Mouse (Mus musculus): ENCODE measurements around the gene Alg9. TPM values are rescaled to one million over a fixed set of nuclear protein-coding genes. Genes with fewer than 3 reads are reported as not detected.

Alg9 gene
- polyA plus RNA-seq, 1 experiment from 2014 or later: 36.7 TPM

GRCm38 (mm10) chr9:50877431-50877830, 102.6 kb downstream of the Alg9 start:
- Histone ChIP-seq H3K4me2 (no peak overlapping the region), H3K27me3 (replicated peaks) (no peaks in the 10 kb centered on the region), H3K4me1 (no peaks in the 10 kb centered on the region), H3K27ac (no peak overlapping the region), H3K4me3 (replicated peaks) (no peak overlapping the region), H3K36me3 (peaks cover 23% of the 10 kb centered on the region; the same call in 1 of the 2 replicates), H3K9me3 (no peaks in the 10 kb centered on the region), H3K9ac (no peak overlapping the region)
- WGBS: 57% methylated on average over 3 of the region's 3 CpGs
- no peak for ATAC-seq (ENCODE audit: insufficient read depth, low FRiP score, low read depth)

GRCm38 (mm10) chr9:50882183-50882582, 107.4 kb downstream of the Alg9 start:
- no peaks in the 10 kb centered on the region for H3K9me3 ChIP-seq
- ATAC-seq (ENCODE audit: insufficient read depth, low FRiP score, low read depth): no peak
- H3K4me2 ChIP-seq: no peak overlapping the region
- no peaks in the 10 kb centered on the region for H3K27me3 ChIP-seq (replicated peaks)
- no peak overlapping the region for H3K9ac ChIP-seq
- no peak overlapping the region for H3K4me3 ChIP-seq (replicated peaks)
- peaks cover 23% of the 10 kb centered on the region; the same call in 1 of the 2 replicates for H3K4me1 ChIP-seq
- no peak overlapping the region for H3K27ac ChIP-seq
- 0 out of 2 replicates have a peak, but pooled peaks cover 16% of the 10 kb centered on the region for H3K36me3 ChIP-seq
- 90% methylated on average over 2 of the region's 2 CpGs for WGBS

- H3K9me3 ChIP-seq: no peaks in the 10 kb centered on the region
- no peaks in the 10 kb centered on the region for H3K27me3 ChIP-seq (replicated peaks)
- H3K4me2 ChIP-seq: no peak overlapping the region
- H3K36me3 ChIP-seq: 0 out of 2 replicates have a peak, but pooled peaks cover 14% of the 10 kb centered on the region
- peak overlapping the region; percentile 33 for H3K27ac ChIP-seq
- ATAC-seq (ENCODE audit: insufficient read depth, low FRiP score, low read depth): no peak
- WGBS: 82% methylated on average over 8 of the region's 8 CpGs
- no peak overlapping the region for H3K9ac ChIP-seq
- peaks cover 30% of the 10 kb centered on the region; the same call in 1 of the 2 replicates for H3K4me1 ChIP-seq
- no peak overlapping the region for H3K4me3 ChIP-seq (replicated peaks)
Measured at GRCm38 (mm10) chr9:50884093-50884492, 109.3 kb downstream of the Alg9 start.

- no peaks in the 10 kb centered on the region for H3K27me3 ChIP-seq (replicated peaks)
- H3K4me1 ChIP-seq: peaks cover 30% of the 10 kb centered on the region; the same call in 1 of the 2 replicates
- H3K9ac ChIP-seq: no peak overlapping the region
- no peak overlapping the region for H3K4me2 ChIP-seq
- H3K36me3 ChIP-seq: 0 out of 2 replicates have a peak, but pooled peaks cover 7% of the 10 kb centered on the region
- peak overlapping the region; percentile 33 for H3K27ac ChIP-seq
- peak; percentile 28; the same call in 1 of the 2 replicates for ATAC-seq (ENCODE audit: insufficient read depth, low FRiP score, low read depth)
- H3K4me3 ChIP-seq (replicated peaks): no peak overlapping the region
- H3K9me3 ChIP-seq: no peaks in the 10 kb centered on the region
- WGBS: 51% methylated on average over 10 of the region's 10 CpGs
Measured at GRCm38 (mm10) chr9:50884741-50885599, 110.2 kb downstream of the Alg9 start.

- H3K27ac ChIP-seq: 0 out of 2 replicates have a peak overlapping the region, but pooled peaks have one; percentile 8
- no peaks in the 10 kb centered on the region for H3K9me3 ChIP-seq
- H3K4me2 ChIP-seq: no peak overlapping the region
- no peaks in the 10 kb centered on the region for H3K27me3 ChIP-seq (replicated peaks)
- 0 out of 2 replicates have a peak, but pooled peaks cover 3% of the 10 kb centered on the region for H3K36me3 ChIP-seq
- H3K4me3 ChIP-seq (replicated peaks): no peak overlapping the region
- ATAC-seq (ENCODE audit: insufficient read depth, low FRiP score, low read depth): no peak
- peaks cover 30% of the 10 kb centered on the region; the same call in 1 of the 2 replicates for H3K4me1 ChIP-seq
- 28% methylated on average over 1 of the region's 1 CpGs for WGBS
- H3K9ac ChIP-seq: no peak overlapping the region
Measured at GRCm38 (mm10) chr9:50885600-50885987, 110.8 kb downstream of the Alg9 start.

GRCm38 (mm10) chr9:50886870-50887269, 112.1 kb downstream of the Alg9 start:
- Histone ChIP-seq H3K4me1 (peaks cover 30% of the 10 kb centered on the region; the same call in 1 of the 2 replicates), H3K27me3 (replicated peaks) (no peaks in the 10 kb centered on the region), H3K4me2 (no peak overlapping the region), H3K9ac (no peak overlapping the region), H3K4me3 (replicated peaks) (no peak overlapping the region), H3K36me3 (no peaks in the 10 kb centered on the region), H3K9me3 (no peaks in the 10 kb centered on the region), H3K27ac (0 out of 2 replicates have a peak overlapping the region, but pooled peaks have one; percentile 4)
- ATAC-seq (ENCODE audit: insufficient read depth, low FRiP score, low read depth): no peak
- WGBS: 96% methylated on average over 1 of the region's 1 CpGs

- no peaks in the 10 kb centered on the region for H3K27me3 ChIP-seq (replicated peaks)
- 0 out of 2 replicates have a peak overlapping the region, but pooled peaks have one; percentile 4 for H3K27ac ChIP-seq
- no peak overlapping the region for H3K4me3 ChIP-seq (replicated peaks)
- H3K36me3 ChIP-seq: no peaks in the 10 kb centered on the region
- H3K9ac ChIP-seq: no peak overlapping the region
- H3K4me1 ChIP-seq: peaks cover 30% of the 10 kb centered on the region; the same call in 1 of the 2 replicates
- no peak for ATAC-seq (ENCODE audit: insufficient read depth, low FRiP score, low read depth)
- 26% methylated on average over 4 of the region's 4 CpGs for WGBS
- no peaks in the 10 kb centered on the region for H3K9me3 ChIP-seq
- H3K4me2 ChIP-seq: no peak overlapping the region
Measured at GRCm38 (mm10) chr9:50887351-50887750, 112.5 kb downstream of the Alg9 start.

- H3K27me3 ChIP-seq (replicated peaks): no peaks in the 10 kb centered on the region
- H3K4me1 ChIP-seq: peaks cover 28% of the 10 kb centered on the region; the same call in 1 of the 2 replicates
- 51% methylated on average over 6 of the region's 6 CpGs for WGBS
- ATAC-seq (ENCODE audit: insufficient read depth, low FRiP score, low read depth): no peak
- H3K4me3 ChIP-seq (replicated peaks): no peak overlapping the region
- no peak overlapping the region for H3K27ac ChIP-seq
- H3K4me2 ChIP-seq: no peak overlapping the region
- no peaks in the 10 kb centered on the region for H3K9me3 ChIP-seq
- no peaks in the 10 kb centered on the region for H3K36me3 ChIP-seq
- H3K9ac ChIP-seq: no peak overlapping the region
Measured at GRCm38 (mm10) chr9:50889211-50889610, 114.4 kb downstream of the Alg9 start.

- ATAC-seq (ENCODE audit: insufficient read depth, low FRiP score, low read depth): no peak
- Histone ChIP-seq H3K4me2 (no peak overlapping the region), H3K27me3 (replicated peaks) (no peaks in the 10 kb centered on the region), H3K4me1 (peaks cover 21% of the 10 kb centered on the region; the same call in 1 of the 2 replicates), H3K9ac (no peak overlapping the region), H3K27ac (no peak overlapping the region), H3K9me3 (no peaks in the 10 kb centered on the region), H3K36me3 (0 out of 2 replicates have a peak, but pooled peaks cover 6% of the 10 kb centered on the region), H3K4me3 (replicated peaks) (no peak overlapping the region)
- 81% methylated on average over 4 of the region's 4 CpGs for WGBS
Measured at GRCm38 (mm10) chr9:50889964-50890363, 115.1 kb downstream of the Alg9 start.

GRCm38 (mm10) chr9:50890494-50891090, 115.8 kb downstream of the Alg9 start:
- Histone ChIP-seq H3K27me3 (replicated peaks) (no peaks in the 10 kb centered on the region), H3K27ac (no peak overlapping the region), H3K9me3 (no peaks in the 10 kb centered on the region), H3K4me3 (replicated peaks) (no peak overlapping the region), H3K4me2 (no peak overlapping the region), H3K4me1 (peaks cover 15% of the 10 kb centered on the region; the same call in 1 of the 2 replicates), H3K9ac (no peak overlapping the region), H3K36me3 (0 out of 2 replicates have a peak, but pooled peaks cover 9% of the 10 kb centered on the region)
- no peak for ATAC-seq (ENCODE audit: insufficient read depth, low FRiP score, low read depth)
- 82% methylated on average over 3 of the region's 3 CpGs for WGBS
